Mouse (Mus musculus) CH12.LX (cell line): ENCODE measurements at regions not wholly inside any gene's neighbourhood (a gene's known extent, or its start where the extent isn't known, plus 50 kb on each side); places are given as distances from the start of the nearest gene placed in this dataset.

Experiments
- CTCF ChIP-seq, 2 experiments: IDR thresholded peaks in 1 of 2; conservative IDR thresholded peaks in 1 of 2; 2 replicates each; pipeline ENCODE4 v1.5.1; 2011 to 2012; ENCODE audit warnings: low read depth in 2 of 2, low read length in 2 of 2, improper control_type of control experiment in 1 of 2, inconsistent platforms in 1 of 2, mild to moderate bottlenecking in 1 of 2, moderate library complexity in 1 of 2
- JUN ChIP-seq: IDR thresholded peaks from 2 replicates; pipeline ENCODE4 v1.6.1; 2011; ENCODE audit warnings: low read depth, mild to moderate bottlenecking, low read length, improper control_type of control experiment, moderate library complexity; ENCODE audit not compliant: insufficient read depth
- JUND ChIP-seq: conservative IDR thresholded peaks from 2 replicates; pipeline ENCODE4 v1.6.1; 2011; ENCODE audit warnings: low read depth, low read length, improper control_type of control experiment
- KAT2A ChIP-seq: IDR thresholded peaks from 2 replicates; pipeline ENCODE4 v1.6.1; 2012; ENCODE audit warnings: low read length, improper control_type of control experiment, inconsistent platforms; ENCODE audit not compliant: insufficient replicate concordance
- MAX ChIP-seq: IDR thresholded peaks from 2 replicates; pipeline ENCODE4 v1.6.1; 2011; ENCODE audit warnings: low read length, improper control_type of control experiment
- MYC ChIP-seq: IDR thresholded peaks from 2 replicates; pipeline ENCODE4 v1.6.1; 2011; ENCODE audit warnings: low read depth, mild to moderate bottlenecking, improper control_type of control experiment, low read length
- NELFE ChIP-seq: IDR thresholded peaks from 2 replicates; pipeline ENCODE4 v1.6.1; 2011; ENCODE audit warnings: low read depth, low read length, improper control_type of control experiment
- RAD21 ChIP-seq: IDR thresholded peaks from 2 replicates; pipeline ENCODE4 v1.6.1; 2011; ENCODE audit warnings: low read depth, mild to moderate bottlenecking, low read length, improper control_type of control experiment, moderate library complexity
- RCOR1 ChIP-seq: conservative IDR thresholded peaks from 2 replicates; pipeline ENCODE4 v1.6.1; 2012; ENCODE audit warnings: low read depth, mild to moderate bottlenecking, inconsistent platforms, low read length, improper control_type of control experiment
- ZKSCAN1 ChIP-seq: IDR thresholded peaks from 2 replicates; pipeline ENCODE4 v1.6.1; 2012; ENCODE audit warnings: low read depth, inconsistent platforms, low read length, improper control_type of control experiment, borderline replicate concordance
- ZNF384 ChIP-seq: IDR thresholded peaks from 2 replicates; pipeline ENCODE4 v1.6.1; 2012; ENCODE audit warnings: low read depth, low read length, improper control_type of control experiment, inconsistent platforms

- no peak for TF ChIP-seq CTCF (conservative IDR thresholded peaks at IDR 0.05 in 1 of 2, IDR thresholded peaks at IDR 0.05 in 1 of 2; ENCODE audit: low read depth in 2 of 2, low read length in 2 of 2)
- TF ChIP-seq RAD21: no peak
- TF ChIP-seq ZNF384: no peak
- TF ChIP-seq KAT2A: no peak
- TF ChIP-seq MYC: no peak
- TF ChIP-seq MAX: no peak
- no peak for TF ChIP-seq NELFE
- TF ChIP-seq RCOR1: no peak
- no peak for TF ChIP-seq JUN
- TF ChIP-seq ZKSCAN1: no peak
- TF ChIP-seq JUND: no peak
These were observed 104.7 kb upstream of the Mbnl2 start for GRCm38 (mm10) chr14:120170733-120171132.
